Mouse (Mus musculus) adrenal gland, postnatal 36 days (tissue): Measurements from ENCODE around the gene Plin1. TPM values are rescaled to one million over a fixed set of nuclear protein-coding genes. Genes with fewer than 3 reads are reported as not detected.

Experiments used
- DNase-seq, 2 experiments: peaks; one replicate each; pipeline ENCODE4 v3.0.0; 2021; ENCODE audit warnings: mixed read lengths in 1 of 2
- total RNA-seq, 2 experiments: library from RNA; stranded (reverse); gene quantifications; 2 replicates each; pipeline ENCODE4 v1.2.3; 2021

Plin1 gene
- total RNA-seq, 2 experiments from 2014 or later = 500 to 527 TPM

DNA sequence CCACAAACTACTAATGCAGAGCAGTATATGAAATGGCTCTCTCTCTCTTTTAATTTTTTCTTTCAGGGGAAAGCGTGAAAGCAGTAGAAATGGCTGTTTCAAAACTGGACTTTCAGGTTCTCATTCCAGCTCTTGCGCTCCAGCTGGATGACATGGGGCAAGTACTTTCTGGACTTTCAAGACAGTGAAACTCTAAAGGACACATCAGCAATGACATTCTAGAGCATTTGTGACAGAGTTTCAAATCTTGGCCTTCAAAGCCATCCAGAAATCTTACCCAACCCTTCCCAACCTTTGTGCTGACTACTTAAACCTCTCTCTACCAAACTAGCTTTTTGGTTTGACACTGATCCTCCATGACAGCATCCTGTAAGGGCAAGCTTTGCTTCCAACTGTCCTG is 6.2 kb upstream of the Plin1 start:
- no peak for DNase-seq

DNA sequence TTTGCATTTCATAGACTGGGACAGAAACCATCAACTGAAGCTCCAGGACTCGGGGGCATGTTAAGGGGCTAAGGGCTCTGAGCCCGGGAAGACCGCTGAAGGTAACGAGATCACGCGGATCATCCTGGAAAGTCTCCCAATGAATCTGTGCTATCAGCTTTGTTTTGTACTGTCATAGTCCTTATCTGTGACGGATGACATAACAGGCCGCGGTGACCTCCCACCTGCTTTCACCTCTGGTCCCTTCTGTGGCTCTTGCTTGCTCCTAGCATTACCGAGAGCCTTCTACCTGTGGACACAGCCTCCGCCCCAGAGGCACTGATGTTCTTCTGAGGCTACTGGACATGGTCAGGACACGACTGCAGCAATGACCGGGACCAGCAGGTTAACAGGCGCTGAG is 3.8 kb upstream of the Plin1 start:
- DNase-seq = no peak

DNA sequence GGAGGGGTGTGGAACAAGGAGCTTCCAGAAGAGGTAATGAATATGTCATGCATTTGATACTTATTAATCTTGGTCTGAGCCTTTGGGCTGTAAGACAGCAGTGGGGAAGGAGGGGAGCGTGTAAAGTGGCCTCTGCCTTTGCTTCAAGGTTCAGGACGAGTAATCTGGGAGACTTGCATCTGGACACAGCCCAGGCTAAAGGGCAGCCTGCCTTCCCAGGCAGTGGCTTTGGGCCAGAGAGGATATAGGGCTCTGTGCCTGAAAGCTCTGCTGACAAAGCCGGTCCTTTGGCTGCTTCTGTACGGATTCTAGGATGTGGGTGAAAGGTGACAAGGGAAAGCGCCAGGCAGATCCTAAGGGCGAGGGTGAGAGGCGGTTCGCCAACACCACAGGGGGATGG is 1.9 kb upstream of the Plin1 start:
- peak; percentile 85 to 86 for DNase-seq

DNA sequence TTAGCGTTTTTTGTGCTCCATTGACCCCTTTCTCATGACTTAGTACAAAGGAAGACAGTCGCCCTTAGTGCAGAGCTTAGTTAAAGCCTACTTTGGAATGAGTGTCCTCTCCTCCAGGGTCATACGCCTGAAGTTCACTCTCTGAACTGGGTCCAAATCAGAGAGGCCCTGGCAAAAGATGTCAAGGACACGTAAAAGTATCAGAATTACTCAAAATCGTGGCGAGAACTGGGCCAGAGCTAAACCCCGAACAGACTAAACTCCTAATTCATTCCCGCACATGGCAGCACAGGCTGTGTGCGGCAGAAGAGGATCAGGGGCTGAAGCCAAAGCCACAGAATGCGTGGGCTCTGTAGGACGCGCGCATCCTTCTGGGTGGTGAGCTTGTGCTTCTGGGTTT is 1.3 kb downstream of the Plin1 start:
- DNase-seq = peak; percentile 60 to 61

DNA sequence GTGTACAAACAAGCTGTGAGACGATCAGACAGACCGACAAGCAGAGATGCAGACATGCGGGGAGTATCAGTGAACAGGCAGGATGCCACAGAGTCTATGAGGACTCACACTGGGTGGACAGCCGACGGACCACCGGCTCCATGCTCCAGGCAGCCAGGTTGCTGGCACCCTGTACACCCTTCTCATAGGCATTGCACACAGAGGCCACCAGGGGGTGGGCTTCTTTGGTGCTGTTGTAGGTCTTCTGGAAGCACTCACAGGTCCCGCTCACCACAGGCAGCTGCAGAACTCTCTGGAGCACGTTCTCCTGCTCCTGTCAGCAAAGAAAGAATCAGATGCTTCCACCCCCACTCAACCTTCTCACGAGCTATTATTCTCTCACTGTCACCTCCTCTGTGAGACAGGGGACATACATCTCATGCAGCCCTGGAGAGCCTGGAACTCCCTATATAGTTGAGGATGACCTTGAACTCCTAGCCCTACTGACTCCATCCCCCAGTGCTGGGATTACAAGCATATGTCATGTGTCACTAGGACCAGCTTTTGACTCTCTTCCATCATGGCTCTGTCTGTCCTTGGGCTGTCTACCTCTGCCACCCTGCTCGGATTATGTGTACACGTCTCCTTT is 2.8 kb downstream of the Plin1 start:
- DNase-seq = peak; percentile 48 to 64

DNA sequence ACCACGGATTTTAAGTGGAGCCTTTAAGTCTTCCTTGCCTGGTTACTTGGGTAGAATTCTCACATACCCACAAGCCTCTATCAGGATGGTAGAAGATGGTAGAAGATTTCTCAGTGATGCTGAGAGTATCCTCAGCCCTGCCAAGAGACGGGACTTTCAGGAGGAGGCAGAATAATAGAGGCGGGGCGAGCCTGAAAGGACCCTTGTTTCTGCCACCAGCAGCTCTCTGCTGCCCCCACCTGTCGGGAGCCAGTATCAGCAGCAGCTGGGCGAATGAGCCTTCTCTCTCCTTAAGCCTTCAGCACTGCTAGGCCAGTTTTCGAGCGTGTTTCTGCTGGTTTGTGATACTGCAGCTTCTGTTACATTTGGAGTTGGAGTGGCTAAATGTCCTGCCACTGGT is 3.5 kb downstream of the Plin1 start:
- DNase-seq = peak; percentile 79 to 87

DNA sequence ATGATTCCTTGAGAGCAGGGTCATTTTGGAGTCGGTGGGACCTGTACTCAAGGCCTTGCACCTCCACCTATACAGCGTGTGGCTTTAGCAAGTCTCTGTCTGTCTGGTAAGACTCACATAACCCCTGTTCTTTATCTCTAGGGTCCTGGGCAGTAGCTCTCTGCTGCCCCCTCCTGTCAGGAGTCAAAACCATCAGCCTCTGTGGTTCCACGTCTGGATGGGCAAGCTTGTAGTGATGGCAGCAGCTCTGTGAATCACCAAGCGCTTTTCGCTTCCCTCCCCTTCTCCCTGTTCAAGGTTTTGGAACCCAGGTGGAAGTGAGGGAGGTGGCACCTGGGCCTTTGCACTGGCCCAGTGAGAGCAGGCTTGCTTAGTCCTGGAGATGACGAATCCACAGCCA is 4.5 kb downstream of the Plin1 start:
- DNase-seq = peak; percentile 75 to 79

DNA sequence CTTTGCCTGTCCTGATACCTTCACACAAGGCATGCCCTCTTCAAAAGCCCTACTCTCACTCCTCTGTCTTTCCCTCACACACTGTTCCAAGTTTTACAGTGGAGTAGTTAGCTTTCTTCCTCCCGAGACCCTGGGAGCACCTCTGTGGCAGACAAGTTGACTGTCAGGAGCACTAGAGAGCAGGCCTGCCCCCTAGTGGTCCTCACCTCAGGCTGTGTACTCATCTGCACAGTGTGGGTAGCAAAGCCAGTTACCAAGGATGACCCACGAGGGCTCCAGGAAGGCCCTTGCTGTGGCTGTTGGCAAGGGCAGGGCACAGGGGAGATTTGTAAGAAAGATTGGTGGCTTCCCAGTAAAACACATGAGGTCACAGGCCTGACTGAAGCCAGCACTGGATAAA is 5.6 kb downstream of the Plin1 start:
- peak; percentile 67 to 81 for DNase-seq

DNA sequence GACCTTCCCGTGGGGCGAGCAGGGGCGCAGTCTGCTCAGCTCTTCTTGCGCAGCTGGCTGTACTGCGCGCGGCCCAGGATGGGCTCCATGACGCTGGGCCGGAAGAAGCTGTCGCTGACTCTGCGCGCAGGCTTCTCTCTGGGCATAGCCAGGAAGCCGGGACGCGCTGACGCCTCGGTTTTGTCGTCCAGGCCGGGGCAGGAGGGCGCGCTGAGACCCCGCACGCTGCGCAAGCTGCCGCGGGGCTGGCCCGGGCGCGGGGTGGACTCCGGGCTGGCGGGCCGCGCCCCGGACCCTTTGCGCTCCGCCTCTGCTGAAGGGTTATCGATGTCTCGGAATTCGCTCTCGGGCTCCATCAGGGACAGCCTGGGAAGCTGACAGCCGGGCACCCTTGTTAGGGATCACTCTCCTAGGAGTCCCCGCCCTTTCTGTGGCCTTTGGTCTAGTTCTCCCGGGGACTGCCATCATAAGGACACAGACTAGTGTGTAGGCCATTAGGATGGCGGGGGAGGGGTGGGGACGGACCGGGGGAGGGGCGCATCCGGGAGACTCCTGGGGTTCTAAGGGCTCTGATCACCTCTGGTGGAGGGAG is 11.2 kb downstream of the Plin1 start:
- DNase-seq = peak; percentile 73 to 80

DNA sequence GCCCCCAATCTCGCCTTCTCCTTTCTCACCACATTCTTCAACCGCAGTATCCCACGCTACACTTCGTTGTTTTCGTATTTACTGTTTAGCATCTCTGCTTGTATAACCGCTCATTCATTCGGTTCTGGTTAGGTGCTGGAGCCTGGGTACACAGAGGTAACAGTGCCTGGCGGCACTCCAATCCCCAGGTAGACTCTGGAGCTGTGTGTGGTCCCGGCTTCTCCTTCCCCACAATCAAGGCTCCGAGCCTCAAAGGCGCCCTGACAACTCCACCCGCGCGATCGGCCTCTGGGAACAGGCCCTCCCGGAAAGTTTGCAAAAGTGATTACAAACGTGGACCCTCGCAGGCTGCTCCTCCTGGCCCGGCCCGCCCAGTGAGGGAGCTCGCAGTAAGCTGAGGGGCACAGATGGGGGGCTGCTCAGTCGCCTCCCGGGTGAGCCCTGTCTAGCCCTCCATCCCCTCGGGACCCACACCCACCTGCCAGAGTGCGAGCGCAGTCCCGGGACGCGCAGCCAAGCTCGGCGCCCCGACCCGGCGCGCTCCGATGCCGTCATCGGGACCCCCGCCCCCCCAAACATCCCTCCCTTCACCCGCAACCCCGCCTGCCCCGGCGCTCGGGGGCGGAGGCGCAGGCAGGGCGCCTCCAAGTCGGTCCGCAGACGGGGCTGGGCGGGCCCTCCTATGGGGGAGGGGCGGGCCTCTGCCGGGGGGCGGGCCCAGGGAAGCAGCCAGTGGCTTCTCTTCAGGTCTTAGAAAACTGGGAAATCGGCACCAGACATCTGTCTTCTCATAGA is 17.3 kb downstream of the Plin1 start, which contains the start of gene Kif7:
TSS of gene Kif7 (minus strand) at position 534 of the 795 bp plus-strand sequence.
- DNase-seq = peak; percentile 89 to 95

DNA sequence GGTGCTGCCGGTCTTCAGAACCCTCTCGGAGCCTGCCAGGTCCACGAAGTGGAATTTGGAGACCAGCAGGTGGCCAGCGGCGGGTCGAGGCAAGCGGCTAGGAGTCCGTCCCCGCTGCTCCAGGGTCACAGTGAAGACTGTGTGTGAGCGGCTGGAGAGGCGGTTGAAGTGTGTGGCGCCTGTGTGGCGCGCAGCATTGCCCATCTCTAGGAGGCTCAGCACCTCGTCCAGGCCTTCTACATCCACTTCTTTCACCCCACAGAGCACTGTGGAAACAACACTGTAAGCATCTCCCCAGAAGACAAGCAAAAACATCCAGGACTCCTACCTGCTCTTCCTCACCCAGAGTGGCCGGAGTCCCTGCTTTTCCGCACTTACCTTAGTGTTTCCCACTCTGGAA is 21.9 kb downstream of the Plin1 start:
- DNase-seq = no peak

DNA sequence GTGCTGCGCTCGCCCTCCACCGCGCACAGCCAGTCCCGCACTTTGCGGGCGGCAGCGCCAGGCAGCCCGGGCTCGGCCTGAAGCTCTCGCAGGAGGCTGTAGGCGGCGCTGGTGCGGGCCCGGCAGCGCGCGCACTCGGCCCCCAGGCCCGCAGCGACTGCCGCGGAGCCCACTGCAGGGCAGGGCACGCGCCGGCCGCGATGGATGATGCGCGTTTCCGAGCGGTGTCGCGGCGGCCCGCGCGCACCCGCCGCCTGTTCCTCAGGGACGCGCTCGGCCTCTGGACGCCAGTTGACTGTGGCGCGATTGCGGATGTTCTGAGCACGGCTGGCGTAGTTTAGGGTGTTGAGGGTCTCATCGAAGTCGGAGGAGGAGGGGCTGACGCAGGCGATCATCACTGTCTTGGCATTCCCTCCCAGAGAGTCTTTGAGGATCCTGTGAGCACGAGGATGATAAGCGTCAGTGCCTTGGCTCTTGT is 22.5 kb downstream of the Plin1 start:
- peak; percentile 44 to 55 for DNase-seq

DNA sequence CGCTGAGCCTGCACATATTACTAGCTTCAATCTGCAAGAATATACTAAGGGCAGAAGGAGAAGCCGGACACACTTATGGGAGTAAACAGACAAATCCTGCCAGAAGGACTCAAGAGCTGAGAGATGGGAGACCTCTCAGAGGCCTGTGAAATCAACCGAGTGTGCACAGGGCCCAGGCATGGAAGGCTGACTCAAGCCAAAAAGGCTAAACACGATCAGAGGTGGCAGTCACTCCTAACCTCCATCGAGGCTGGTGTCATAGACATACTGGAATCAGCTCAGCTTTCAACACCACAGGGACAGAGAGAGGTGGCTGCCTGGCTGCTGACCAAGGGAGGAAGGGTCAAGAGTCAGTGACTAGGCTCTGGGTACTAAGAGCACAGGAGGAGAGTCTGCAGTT is 27.5 kb downstream of the Plin1 start:
- no peak for DNase-seq

DNA sequence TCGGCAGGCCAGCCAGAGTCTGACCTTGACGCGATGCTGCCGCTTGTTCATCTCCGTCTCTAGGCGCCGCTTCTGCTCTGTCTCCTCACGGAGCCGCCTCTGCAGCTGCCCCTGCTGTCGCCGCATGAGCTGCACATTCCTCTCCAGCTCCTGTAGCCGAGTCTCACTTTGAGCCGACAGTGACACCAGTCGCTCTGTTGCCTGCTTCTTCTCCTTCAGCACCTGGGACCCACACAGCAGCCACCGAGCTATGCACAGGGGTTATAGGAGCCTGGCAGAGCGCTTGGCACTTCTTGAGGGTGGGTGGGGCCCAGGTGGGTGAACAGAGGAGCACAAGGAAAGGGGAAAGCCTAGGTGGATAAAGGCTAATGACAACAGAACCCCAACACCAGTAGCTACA is 29.9 kb downstream of the Plin1 start:
- no peak for DNase-seq

DNA sequence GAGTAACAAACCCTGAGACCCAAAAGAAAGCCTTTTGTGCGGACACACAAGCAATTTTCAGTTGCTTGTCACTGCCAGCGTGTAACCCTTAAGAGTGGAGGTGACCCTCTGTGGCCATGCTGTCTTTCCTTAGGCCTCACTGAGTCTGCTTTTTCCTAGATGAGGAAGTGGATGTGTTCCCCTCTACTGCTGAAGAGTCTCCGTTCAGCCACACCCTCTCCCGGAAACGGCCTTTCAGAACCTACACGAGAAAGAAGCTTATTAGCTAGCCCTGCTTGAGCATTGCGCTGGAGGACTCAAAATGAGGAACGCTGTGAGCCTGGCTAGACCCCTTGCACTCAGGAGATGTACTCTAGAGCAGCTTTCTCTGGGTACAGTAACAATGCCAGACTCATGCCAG is 36.2 kb downstream of the Plin1 start:
- no peak for DNase-seq

DNA sequence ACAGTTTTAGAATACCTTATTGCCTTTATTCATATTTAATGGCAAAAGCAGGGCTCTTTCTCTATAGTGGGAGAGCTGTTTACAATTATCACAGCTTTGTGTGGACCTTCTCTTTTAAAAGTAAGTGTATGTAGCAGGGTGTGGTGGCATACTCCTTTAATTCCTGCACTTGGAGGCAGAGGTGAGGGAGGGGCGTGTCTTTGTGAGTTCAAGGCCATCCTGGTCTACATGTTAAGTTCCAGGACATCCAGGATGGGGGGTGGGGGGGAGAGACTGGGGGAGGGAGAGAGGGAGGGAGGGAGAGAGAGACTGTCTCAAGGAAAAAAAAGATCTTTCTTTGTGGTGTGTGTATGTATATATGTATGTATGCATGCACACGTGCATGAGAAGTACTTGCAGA is 52.5 kb downstream of the Plin1 start:
- DNase-seq = no peak

DNA sequence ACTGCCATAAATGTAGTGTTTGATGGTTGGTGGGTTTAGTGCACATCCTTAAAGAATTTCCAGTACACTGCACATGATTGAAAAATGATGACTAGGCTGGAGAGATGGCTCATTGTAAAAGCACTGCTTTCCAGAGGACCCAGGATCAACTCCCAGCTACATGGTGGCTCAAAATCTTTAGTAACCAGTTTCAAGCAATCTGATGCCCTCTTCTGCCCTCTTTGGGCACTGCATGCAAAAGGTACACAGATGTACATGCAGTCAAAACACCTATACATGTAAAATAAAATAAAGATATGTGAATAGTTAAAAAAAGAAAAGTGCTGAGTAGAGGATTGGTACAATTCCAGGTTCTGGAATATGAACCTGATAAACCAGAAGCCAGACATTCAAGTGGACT is 53.5 kb downstream of the Plin1 start:
- DNase-seq = peak; percentile 12 to 32

DNA sequence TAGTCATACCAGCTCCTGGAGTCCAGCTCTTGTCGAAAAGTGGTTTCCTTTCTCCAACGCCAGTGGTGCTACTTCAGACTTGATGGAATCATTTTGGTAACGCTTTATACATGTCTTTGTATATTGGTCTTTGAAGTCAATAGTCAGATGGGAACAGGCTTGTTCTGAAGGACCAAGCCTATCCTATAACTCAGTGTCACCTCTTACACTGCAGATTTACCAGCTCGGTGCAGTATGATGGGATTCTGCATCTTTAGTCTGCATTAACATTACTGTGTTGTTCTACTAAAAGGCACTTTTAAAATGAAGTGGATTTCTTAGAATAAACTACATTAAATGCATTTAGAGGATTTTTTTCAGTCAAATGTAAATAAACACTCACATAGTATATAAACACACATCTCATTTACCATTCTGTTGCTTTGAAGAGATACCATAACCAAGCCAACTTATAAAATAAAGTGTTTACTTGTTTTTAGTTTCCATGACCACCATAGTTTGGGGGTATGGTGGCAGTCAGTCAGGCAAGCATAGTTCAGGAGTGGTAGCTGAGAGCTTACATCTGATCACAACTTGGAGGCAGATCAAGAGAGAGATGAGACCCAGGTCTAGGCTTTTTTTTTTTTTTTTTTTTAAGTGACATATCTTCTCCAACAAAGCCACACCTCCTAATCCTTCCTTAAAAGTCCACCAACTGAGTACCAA is 61.7 kb downstream of the Plin1 start:
- DNase-seq = no peak
